In genomic region chr10:123175771-123176170, GRCm38 (mm10) we compare ENCODE assay signal across 10 mouse cellular contexts. TPM values are rescaled to one million over a fixed set of nuclear protein-coding genes. Genes with fewer than 3 reads are reported as not detected.
DNase-seq lines count a peak whose midpoint lies in the region; ATAC-seq and TF ChIP-seq lines count a peak whose summit lies in the region.
"Had no signal": no experiment of that assay in that cellular context is flagged by ENCODE, and none has a peak within 500 bp of the region (broad histone marks: within the 10 kb centered on the region; RNA-seq: fewer than 3 reads in every experiment).

No protein-coding gene starts in this region.

- H3K9ac ChIP-seq in intestine, postnatal 0 days (ENCODE audit: low read depth, low read length), result no peak overlapping the region
- H3K9ac ChIP-seq in intestine, embryonic 15.5 days, result no peak overlapping the region

- H3K27ac ChIP-seq in intestine, postnatal 0 days (ENCODE audit: low read depth, low read length), result no peak overlapping the region
- H3K27ac ChIP-seq in intestine, embryonic 15.5 days, result no peak overlapping the region
- no peak overlapping the region for H3K27ac ChIP-seq in spleen, adult 2 months (ENCODE audit: insufficient read depth, low read length)

- WGBS in intestine, postnatal 0 days, result 65% methylated on average over 4 of the region's 4 CpGs
- WGBS in intestine, embryonic 15.5 days, result 62% methylated on average over 4 of the region's 4 CpGs
- 81% methylated on average over 4 of the region's 4 CpGs for WGBS in spleen, adult 2 months

- no peak overlapping the region for H3K4me3 ChIP-seq in intestine, postnatal 0 days (ENCODE audit: low read depth, low read length)
- H3K4me3 ChIP-seq in intestine, embryonic 15.5 days (replicated peaks), result no peak overlapping the region
- H3K4me3 ChIP-seq in spleen, adult 2 months (ENCODE audit: extremely low read depth, insufficient read depth, insufficient read length), result no peak overlapping the region

- no peak for ATAC-seq in intestine, postnatal 0 days
- no peak for ATAC-seq in intestine, embryonic 15.5 days
- ATAC-seq in common myeloid progenitor, adult 5-6 weeks (replicated peaks; ENCODE audit: low read depth, poor library complexity, severe bottlenecking), result peak; percentile 79

- DNase-seq in spleen, adult 2 months (ENCODE audit: low read depth in 1 of 2, low spot score in 2 of 2), result peak in 1 of 2 experiments; percentile 36
- no peak for DNase-seq in spleen, postnatal 4 days (ENCODE audit: low spot score in 2 of 2)
- DNase-seq in retina, postnatal 1 day, result peak; percentile 43
- no peak for DNase-seq in spleen, adult 12 weeks (ENCODE audit: low spot score)
- no peak for DNase-seq in adrenal gland, adult 18-20 months (ENCODE audit: low spot score in 2 of 2)
- DNase-seq: heart, adult 18-20 months; kidney, adult 9 months had no signal

- no peaks in the 10 kb centered on the region for H3K4me1 ChIP-seq in intestine, postnatal 0 days (replicated peaks; ENCODE audit: control insufficient read depth, insufficient read depth, low read length)
- no peaks in the 10 kb centered on the region for H3K4me1 ChIP-seq in intestine, embryonic 15.5 days (replicated peaks)
- H3K4me1 ChIP-seq in spleen, adult 2 months (ENCODE audit: control insufficient read depth, insufficient read depth, insufficient read length), result no peaks in the 10 kb centered on the region

- no peak for TF ChIP-seq POLR2A in spleen, adult 2 months (IDR thresholded peaks at IDR 0.05; ENCODE audit: low read depth, low read length)

- no peak overlapping the region for H3K4me2 ChIP-seq in intestine, postnatal 0 days (replicated peaks; ENCODE audit: low read depth)
- H3K4me2 ChIP-seq in intestine, embryonic 15.5 days (replicated peaks), result no peak overlapping the region

- H3K9me3 ChIP-seq in intestine, postnatal 0 days (ENCODE audit: control insufficient read depth), result no peaks in the 10 kb centered on the region
- H3K9me3 ChIP-seq in intestine, embryonic 15.5 days, result no peaks in the 10 kb centered on the region

- peak; percentile 50 for TF ChIP-seq CTCF in intestine, postnatal 0 days (IDR thresholded peaks at IDR 0.05; ENCODE audit: low read depth)
- TF ChIP-seq CTCF in spleen, adult 2 months (IDR thresholded peaks at IDR 0.05; ENCODE audit: extremely low read depth, insufficient read depth, insufficient read length, insufficient replicate concordance), result peak; percentile 36; the same call in 1 of the 2 replicates

- peaks cover 39% of the 10 kb centered on the region for H3K36me3 ChIP-seq in intestine, postnatal 0 days (ENCODE audit: control insufficient read depth, insufficient read depth)
- H3K36me3 ChIP-seq in intestine, embryonic 15.5 days, result peaks cover 14% of the 10 kb centered on the region; the same call in 1 of the 2 replicates
- H3K36me3 ChIP-seq in spleen, adult 2 months (ENCODE audit: control insufficient read depth, insufficient read depth, low read length), result peaks cover 28% of the 10 kb centered on the region

- H3K27me3 ChIP-seq in intestine, postnatal 0 days (replicated peaks; ENCODE audit: control insufficient read depth, insufficient read depth, low read length), result no peaks in the 10 kb centered on the region
- no peaks in the 10 kb centered on the region for H3K27me3 ChIP-seq in intestine, embryonic 15.5 days (replicated peaks)
- no peaks in the 10 kb centered on the region for H3K27me3 ChIP-seq in spleen, adult 2 months (ENCODE audit: control insufficient read depth, insufficient read depth, low read length)

RNA-seq across cellular contexts. Expression of gene Usp15, which starts 21.0 kb away (rescaled TPM):
- polyA plus RNA-seq in intestine, postnatal 0 days (2015; fragmentation: Nextera tagmentation; extraction: Ambion mirVana), result 48.0 and 56.4 TPM in 2 replicates
- polyA plus RNA-seq in intestine, embryonic 15.5 days (2015; fragmentation: Nextera tagmentation; extraction: Ambion mirVana), result 68.4 and 76.3 TPM in 2 replicates
- polyA plus RNA-seq in spleen, adult 2 months (2012; rRNA removed), result 3.7 and 5.2 TPM in 2 replicates
- total RNA-seq in common myeloid progenitor, adult 5-6 weeks (2017), result 260 and 320 TPM in 2 replicates
- 10 to 100 TPM; 75.2 to 92.7 TPM for total RNA-seq in adrenal gland, adult 18-20 months (2021)
